10 mouse cellular contexts compared by ENCODE assay signal in the genomic region with DNA sequence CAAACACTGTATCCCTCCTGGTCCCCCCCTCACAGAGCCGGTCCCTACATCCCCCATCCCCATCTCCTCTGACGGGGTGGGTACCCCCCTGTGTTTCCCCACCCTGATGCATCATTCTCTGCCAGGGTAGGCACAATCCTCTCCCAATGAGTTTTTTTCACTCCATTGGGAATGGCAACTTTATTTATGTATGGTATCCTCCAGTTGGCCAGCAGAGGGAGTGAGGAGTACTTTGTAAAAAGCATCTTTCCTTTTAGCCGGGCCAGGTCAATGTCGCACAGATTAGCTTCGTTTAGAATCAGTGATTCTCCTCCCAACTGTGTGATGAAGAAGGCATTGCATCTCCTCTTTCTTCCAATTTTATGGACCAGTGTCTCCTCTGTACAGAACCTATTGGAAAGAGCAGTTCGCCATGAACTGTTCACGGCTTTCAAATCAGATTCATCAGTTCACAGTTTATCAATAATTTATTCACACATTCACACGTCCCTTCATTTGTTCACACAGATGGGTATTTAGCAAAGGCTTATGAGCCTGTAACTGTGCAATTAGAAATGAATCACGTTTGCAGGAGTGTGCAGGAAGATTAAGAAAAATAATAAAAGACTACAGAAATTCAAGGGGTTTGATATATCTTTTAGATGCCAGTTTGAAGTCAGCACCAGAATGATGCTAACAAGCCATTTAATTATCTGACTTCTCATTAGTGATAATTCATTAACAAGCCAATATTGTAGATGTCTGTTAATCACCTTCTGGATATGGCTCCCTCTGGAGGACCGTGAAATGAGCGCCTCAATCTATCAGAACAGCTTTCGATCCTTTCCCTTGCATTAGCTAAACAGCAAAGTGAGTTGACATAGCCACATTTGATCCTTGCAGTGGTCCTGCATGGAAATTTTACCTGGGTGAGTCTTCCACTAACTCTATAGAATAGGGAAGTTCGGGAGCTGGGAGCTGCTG.
A peak's percentile ranks its signal among the peaks of the same experiment; 100 is the strongest.
DNase-seq lines count a peak whose midpoint lies in the region; ATAC-seq and TF ChIP-seq lines count a peak whose summit lies in the region.
"Had no signal": no experiment of that assay in that cellular context is flagged by ENCODE, and none has a peak within 500 bp of the region (broad histone marks: within the 10 kb centered on the region; RNA-seq: fewer than 3 reads in every experiment).

No protein-coding gene starts in this region.

- intact Hi-C loops in gastrocnemius, postnatal 14 days (cut with DNase I; ENCODE audit: low total_unique reads): no loop called here

- no peaks in the 10 kb centered on the region for H3K36me3 ChIP-seq in heart, postnatal 0 days (replicated peaks; ENCODE audit: control insufficient read depth, insufficient read depth, low read length)
- no peaks in the 10 kb centered on the region for H3K36me3 ChIP-seq in neural tube, embryonic 14.5 days (ENCODE audit: control insufficient read depth, insufficient read depth, low read length)
- H3K36me3 ChIP-seq: G1E had no signal

- 52% methylated on average over 13 of the region's 13 CpGs for WGBS in heart, postnatal 0 days
- WGBS in neural tube, embryonic 14.5 days: 40% methylated on average over 13 of the region's 13 CpGs

- H3K27ac ChIP-seq in heart, postnatal 0 days (ENCODE audit: low read depth): no peak overlapping the region
- H3K27ac ChIP-seq in neural tube, embryonic 14.5 days (ENCODE audit: low read depth, low read length): no peak overlapping the region
- H3K27ac ChIP-seq: macrophage had no signal

- no peak overlapping the region for H3K4me3 ChIP-seq in heart, postnatal 0 days (ENCODE audit: low read depth, low read length)
- no peak overlapping the region for H3K4me3 ChIP-seq in neural tube, embryonic 14.5 days (ENCODE audit: low read depth, low read length)

- TF ChIP-seq EP300 in heart, postnatal 0 days (IDR thresholded peaks at IDR 0.05; ENCODE audit: low read depth): no peak

- DNase-seq in heart, postnatal 0 days (ENCODE audit: low spot score): peak; percentile 6
- no peak for DNase-seq in heart, adult 9 months (ENCODE audit: low spot score in 2 of 2)
- DNase-seq in Patski (ENCODE audit: low read depth, low spot score): no peak
- peak; percentile 24 to 65 for DNase-seq in frontal cortex, postnatal 36 days (ENCODE audit: low spot score in 2 of 2)
- peak; percentile 7 for DNase-seq in left cerebral cortex, adult 11 months (ENCODE audit: low spot score)
- no peak for DNase-seq in spleen, postnatal 4 days (ENCODE audit: low spot score in 2 of 2)
- no peak for DNase-seq in gastrocnemius, postnatal 14 days

- POLR2A ChIA-PET in Patski (lab: Charles Lee): no interaction called here

- ATAC-seq in heart, postnatal 0 days (ENCODE audit: insufficient read depth, low read depth): no peak
- peak; percentile 62 for ATAC-seq in Patski
- ATAC-seq in neural tube, embryonic 14.5 days (ENCODE audit: low read depth): peak; percentile 34; the same call in 1 of the 2 replicates

- H3K27me3 ChIP-seq in heart, postnatal 0 days (ENCODE audit: control insufficient read depth, insufficient read depth, low read length): no peaks in the 10 kb centered on the region
- H3K27me3 ChIP-seq in Patski: peaks cover 7% of the 10 kb centered on the region
- no peaks in the 10 kb centered on the region for H3K27me3 ChIP-seq in neural tube, embryonic 14.5 days (ENCODE audit: control insufficient read depth, insufficient read depth, low read length)

- no peak overlapping the region for H3K9ac ChIP-seq in heart, postnatal 0 days (replicated peaks; ENCODE audit: low read depth, low read length)
- H3K9ac ChIP-seq in neural tube, embryonic 14.5 days (replicated peaks; ENCODE audit: low read depth, low read length): no peak overlapping the region

- CTCF ChIA-PET in Patski (lab: Charles Lee): interaction anchor here (0.7 to 1.8 kb wide), 5 partner anchors 8 to 392 kb away, joined by 3 to 5 read pairs (median 4); no protein-coding TSS in a partner anchor

- in situ Hi-C loops in Patski (cut with MboI; ENCODE audit: low pct_unique_long_range_greater_than_20kb): loop anchor here (10.0 kb wide), 1 partner anchor 385 kb away; no protein-coding TSS in a partner anchor

- no peaks in the 10 kb centered on the region for H3K9me3 ChIP-seq in heart, postnatal 0 days (replicated peaks; ENCODE audit: control insufficient read depth, low read length)
- no peaks in the 10 kb centered on the region for H3K9me3 ChIP-seq in neural tube, embryonic 14.5 days (ENCODE audit: control insufficient read depth, low read length)

- TF ChIP-seq CTCF in heart, postnatal 0 days (IDR thresholded peaks at IDR 0.05; ENCODE audit: low read depth): peak; percentile 54
- TF ChIP-seq CTCF in Patski (IDR thresholded peaks at IDR 0.05): peak; percentile 55

- H3K4me2 ChIP-seq in heart, postnatal 0 days (ENCODE audit: low read depth, low read length): no peak overlapping the region
- H3K4me2 ChIP-seq in neural tube, embryonic 14.5 days (ENCODE audit: low read depth, low read length): no peak overlapping the region

- H3K4me1 ChIP-seq in heart, postnatal 0 days (ENCODE audit: control insufficient read depth, insufficient read depth): no peaks in the 10 kb centered on the region
- H3K4me1 ChIP-seq in neural tube, embryonic 14.5 days (ENCODE audit: control insufficient read depth, insufficient read depth, low read length): no peaks in the 10 kb centered on the region

Comparison
In these comparisons a context has a peak if more than half of its experiments do, and no peak if none do; other contexts are left out.
1. DNase-seq: peak in heart, postnatal 0 days (single experiment), frontal cortex, postnatal 36 days (2 of 2) and left cerebral cortex, adult 11 months (single experiment); none in heart, adult 9 months (0 of 2), Patski (single experiment), spleen, postnatal 4 days (0 of 2) and gastrocnemius, postnatal 14 days (single experiment).